In the genomic region with DNA sequence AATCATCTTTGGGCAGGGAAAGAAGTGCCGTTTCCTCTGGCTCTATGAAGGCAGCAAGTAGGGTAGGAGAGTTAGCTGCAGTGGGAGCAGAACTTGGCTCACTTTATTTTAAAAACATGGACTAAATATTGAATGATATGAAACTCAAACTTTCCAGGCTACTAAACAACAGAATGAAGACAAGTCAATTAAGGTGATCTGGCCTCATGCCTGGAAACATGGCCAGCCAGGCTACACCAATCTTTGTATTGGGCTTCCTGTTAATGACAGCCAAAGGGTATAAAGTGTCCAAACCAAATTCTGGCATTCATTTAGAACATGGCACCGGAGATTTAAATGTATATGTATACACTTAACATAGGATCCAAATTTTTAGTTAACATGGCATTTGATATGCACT, we compare ENCODE assay signal across 15 mouse cellular contexts.
DNase-seq lines count a peak whose midpoint lies in the region; ATAC-seq lines count a peak whose summit lies in the region.
"Had no signal": no experiment of that assay in that cellular context is flagged by ENCODE, and none has a peak within 500 bp of the region (broad histone marks: within the 10 kb centered on the region; RNA-seq: fewer than 3 reads in every experiment).

No protein-coding gene starts in this region.

- intact Hi-C loops in heart, postnatal 36 days (cut with DNase I), result no loop called here

- H3K36me3 ChIP-seq in heart, embryonic 11.5 days (ENCODE audit: control insufficient read depth, insufficient read depth, low read length), result no peaks in the 10 kb centered on the region
- H3K36me3 ChIP-seq: embryonic facial prominence, embryonic 12.5 days; forebrain, embryonic 15.5 days; heart, embryonic 13.5 days; hindbrain, embryonic 15.5 days had no signal

- 86% methylated on average over 2 of the region's 2 CpGs for WGBS in heart, embryonic 11.5 days (ENCODE audit: insufficient replicate concordance)

- H3K4me1 ChIP-seq in heart, embryonic 11.5 days (ENCODE audit: control insufficient read depth, insufficient read depth, low read length), result peaks cover 3% of the 10 kb centered on the region; the same call in 1 of the 2 replicates

- no peak overlapping the region for H3K4me3 ChIP-seq in heart, embryonic 11.5 days (ENCODE audit: low read depth, low read length)
- H3K4me3 ChIP-seq: embryonic facial prominence, embryonic 12.5 days; forebrain, embryonic 15.5 days; heart, embryonic 13.5 days; hindbrain, embryonic 15.5 days had no signal

- ATAC-seq in heart, embryonic 11.5 days (replicated peaks; ENCODE audit: insufficient number of reproducible peaks, low FRiP score, low TSS enrichment), result no peak
- ATAC-seq: forebrain, embryonic 15.5 days; intestine, postnatal 0 days had no signal

- H3K9ac ChIP-seq in heart, embryonic 11.5 days (ENCODE audit: low read depth, low read length), result no peak overlapping the region
- H3K9ac ChIP-seq: embryonic facial prominence, embryonic 12.5 days; forebrain, embryonic 15.5 days; heart, embryonic 13.5 days; hindbrain, embryonic 15.5 days had no signal

- no peak overlapping the region for H3K27ac ChIP-seq in heart, embryonic 11.5 days (ENCODE audit: low read depth, low read length)
- H3K27ac ChIP-seq: embryonic facial prominence, embryonic 12.5 days; forebrain, embryonic 15.5 days; heart, embryonic 13.5 days; hindbrain, embryonic 15.5 days had no signal

- H3K27me3 ChIP-seq in heart, embryonic 11.5 days (ENCODE audit: control insufficient read depth, insufficient read depth, low read length), result no peaks in the 10 kb centered on the region
- H3K27me3 ChIP-seq: embryonic facial prominence, embryonic 12.5 days; heart, embryonic 13.5 days; hindbrain, embryonic 15.5 days had no signal

- H3K4me2 ChIP-seq in heart, embryonic 11.5 days, result no peak overlapping the region
- H3K4me2 ChIP-seq: embryonic facial prominence, embryonic 12.5 days; forebrain, embryonic 15.5 days; heart, embryonic 13.5 days; hindbrain, embryonic 15.5 days had no signal

- H3K9me3 ChIP-seq in heart, embryonic 11.5 days (replicated peaks; ENCODE audit: control insufficient read depth, low read length), result no peaks in the 10 kb centered on the region
- H3K9me3 ChIP-seq: embryonic facial prominence, embryonic 12.5 days; forebrain, embryonic 15.5 days; heart, embryonic 13.5 days; hindbrain, embryonic 15.5 days had no signal

- peak; percentile 21 for DNase-seq in adrenal gland, postnatal 14 days
- no peak for DNase-seq in adrenal gland, adult (ENCODE audit: inconsistent age in 2 of 2, low spot score in 1 of 2)
- peak; percentile 41 to 50 for DNase-seq in heart, adult 18-20 months
- peak; percentile 31 for DNase-seq in heart, adult 8-10 months (ENCODE audit: low spot score)
- DNase-seq in heart, postnatal 36 days, result peak; percentile 17 to 41
- DNase-seq in thymus, postnatal 25 days, result no peak
- DNase-seq in urinary bladder, postnatal 4 days (ENCODE audit: low spot score in 2 of 2), result no peak
- DNase-seq: cerebellum, adult 11-12 months; cerebellum, adult 9-10 months had no signal

Comparison
In these comparisons a context has a peak if more than half of its experiments do, and no peak if none do; other contexts are left out.
1. DNase-seq: peak in adrenal gland, postnatal 14 days (single experiment), heart, adult 18-20 months (2 of 2), heart, adult 8-10 months (single experiment) and heart, postnatal 36 days (2 of 2); none in adrenal gland, adult (0 of 2), thymus, postnatal 25 days (single experiment) and urinary bladder, postnatal 4 days (0 of 2).